Mouse (Mus musculus): Measurements from ENCODE around the gene Lrcol1. TPM values are rescaled to one million over a fixed set of nuclear protein-coding genes. Genes with fewer than 3 reads are reported as not detected.

Lrcol1 gene
- polyA plus RNA-seq, 1 experiment from 2014 or later = not detected

- no peak within 1 kb of the TSS for H3K27ac ChIP-seq (ENCODE audit: low read depth)
- no peak for TF ChIP-seq EP300 (IDR thresholded peaks at IDR 0.05; ENCODE audit: low read depth)
- TF ChIP-seq CTCF (IDR thresholded peaks at IDR 0.05; ENCODE audit: low read depth) = no peak
- peaks cover 10% of the 10 kb centered on the region for H3K4me1 ChIP-seq (ENCODE audit: insufficient read depth)
- ATAC-seq = no peak
- peak within 1 kb of the TSS; percentile 39 for H3K4me3 ChIP-seq (ENCODE audit: low read depth, low read length)
- H3K9ac ChIP-seq (replicated peaks) = no peak within 1 kb of the TSS; the same call in 1 of the 2 replicates
- peak within 1 kb of the TSS; percentile 73 for H3K4me2 ChIP-seq (ENCODE audit: low read depth, low read length)
- 1% methylated on average over 43 of the region's 43 CpGs for WGBS (ENCODE audit: insufficient replicate concordance)
- H3K27me3 ChIP-seq (ENCODE audit: insufficient read depth, low read length) = peaks cover 26% of the 10 kb centered on the region
- peaks cover 3% of the 10 kb centered on the region; the same call in 1 of the 2 replicates for H3K36me3 ChIP-seq (replicated peaks; ENCODE audit: insufficient read depth, low read length)
- no peaks in the 10 kb centered on the region for H3K9me3 ChIP-seq (ENCODE audit: low read length)
- DNase-seq = peak; percentile 54
Observed at GRCm38 (mm10) chr5:110342648-110343284, 1.8 kb upstream of the Lrcol1 start, which contains the start of gene P2rx2. Gene P2rx2 (minus strand): TSS chr5:110343212.

DNA sequence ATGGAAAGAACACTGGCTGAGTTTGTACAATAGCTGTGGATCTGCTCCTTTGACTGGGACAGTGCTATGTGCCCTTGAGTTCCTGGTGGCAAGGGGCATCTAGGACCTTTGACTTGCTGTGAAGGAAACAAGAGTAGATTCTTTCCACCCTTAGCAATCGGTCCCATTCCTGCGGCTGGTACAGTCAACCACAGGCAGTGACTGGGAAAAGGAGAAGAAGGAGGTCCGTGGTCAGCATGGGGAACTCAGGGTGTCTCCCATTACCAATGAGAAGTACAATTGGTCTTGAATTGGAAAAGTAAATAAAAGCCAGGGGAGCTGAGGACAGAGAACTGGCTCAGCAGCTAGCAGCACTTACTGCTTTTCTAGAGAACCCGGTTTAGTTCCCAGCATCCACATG lies 1.0 kb downstream of the Lrcol1 start:
- ATAC-seq (no peak), DNase-seq (no peak)
- no peak overlapping the region for H3K9ac ChIP-seq (replicated peaks)
- TF ChIP-seq CTCF (IDR thresholded peaks at IDR 0.05; ENCODE audit: low read depth) = no peak
- TF ChIP-seq EP300 (IDR thresholded peaks at IDR 0.05; ENCODE audit: low read depth) = no peak
- H3K27me3 ChIP-seq (ENCODE audit: insufficient read depth, low read length) = peaks cover 26% of the 10 kb centered on the region
- H3K4me2 ChIP-seq (ENCODE audit: low read depth, low read length) = no peak overlapping the region
- H3K9me3 ChIP-seq (ENCODE audit: low read length) = no peaks in the 10 kb centered on the region
- 47% methylated on average over 4 of the region's 4 CpGs for whole genome bisulfite sequencing (ENCODE audit: insufficient replicate concordance)
- no peak overlapping the region for H3K4me3 ChIP-seq (ENCODE audit: low read depth, low read length)
- no peaks in the 10 kb centered on the region for H3K36me3 ChIP-seq (replicated peaks; ENCODE audit: insufficient read depth, low read length)
- peaks cover 10% of the 10 kb centered on the region for H3K4me1 ChIP-seq (ENCODE audit: insufficient read depth)
- H3K27ac ChIP-seq (ENCODE audit: low read depth) = no peak overlapping the region

- no peak overlapping the region for H3K9ac ChIP-seq (replicated peaks)
- H3K36me3 ChIP-seq (replicated peaks; ENCODE audit: insufficient read depth, low read length) = no peaks in the 10 kb centered on the region
- no peak for TF ChIP-seq EP300 (IDR thresholded peaks at IDR 0.05; ENCODE audit: low read depth)
- no peak for TF ChIP-seq CTCF (IDR thresholded peaks at IDR 0.05; ENCODE audit: low read depth)
- no peak overlapping the region for H3K27ac ChIP-seq (ENCODE audit: low read depth)
- H3K27me3 ChIP-seq (ENCODE audit: insufficient read depth, low read length) = peaks cover 24% of the 10 kb centered on the region
- no peak overlapping the region for H3K4me2 ChIP-seq (ENCODE audit: low read depth, low read length)
- no peaks in the 10 kb centered on the region for H3K9me3 ChIP-seq (ENCODE audit: low read length)
- DNase-seq = no peak
- 63% methylated on average over 8 of the region's 8 CpGs for WGBS (ENCODE audit: insufficient replicate concordance)
- ATAC-seq = no peak
- no peak overlapping the region for H3K4me3 ChIP-seq (ENCODE audit: low read depth, low read length)
- peaks cover 10% of the 10 kb centered on the region for H3K4me1 ChIP-seq (ENCODE audit: insufficient read depth)
Observed at GRCm38 (mm10) chr5:110347006-110347405, 2.5 kb downstream of the Lrcol1 start.

- Histone ChIP-seq H3K27ac (ENCODE audit: low read depth) (no peak overlapping the region), H3K27me3 (ENCODE audit: insufficient read depth, low read length) (no peaks in the 10 kb centered on the region), H3K9me3 (ENCODE audit: low read length) (no peaks in the 10 kb centered on the region), H3K4me3 (ENCODE audit: low read depth, low read length) (no peak overlapping the region), H3K36me3 (replicated peaks; ENCODE audit: insufficient read depth, low read length) (no peaks in the 10 kb centered on the region), H3K9ac (replicated peaks) (no peak overlapping the region), H3K4me2 (ENCODE audit: low read depth, low read length) (no peak overlapping the region), H3K4me1 (ENCODE audit: insufficient read depth) (no peaks in the 10 kb centered on the region)
- ATAC-seq (peak; percentile 35; the same call in 1 of the 2 replicates), DNase-seq (peak; percentile 43)
- TF ChIP-seq EP300 (IDR thresholded peaks at IDR 0.05; ENCODE audit: low read depth) = no peak
- peak; percentile 59 for TF ChIP-seq CTCF (IDR thresholded peaks at IDR 0.05; ENCODE audit: low read depth)
- 16% methylated on average over 7 of the region's 7 CpGs for WGBS (ENCODE audit: insufficient replicate concordance)
Observed at GRCm38 (mm10) chr5:110354716-110355115, 10.2 kb downstream of the Lrcol1 start.

GRCm38 (mm10) chr5:110357531-110358179 lies 13.1 kb downstream of the Lrcol1 start:
- Histone ChIP-seq H3K4me1 (ENCODE audit: insufficient read depth) (no peaks in the 10 kb centered on the region), H3K4me2 (ENCODE audit: low read depth, low read length) (no peak overlapping the region), H3K27me3 (ENCODE audit: insufficient read depth, low read length) (no peaks in the 10 kb centered on the region), H3K36me3 (replicated peaks; ENCODE audit: insufficient read depth, low read length) (no peaks in the 10 kb centered on the region), H3K4me3 (ENCODE audit: low read depth, low read length) (no peak overlapping the region), H3K9ac (replicated peaks) (no peak overlapping the region), H3K9me3 (ENCODE audit: low read length) (no peaks in the 10 kb centered on the region), H3K27ac (ENCODE audit: low read depth) (no peak overlapping the region)
- peak; percentile 85 for DNase-seq
- ATAC-seq = peak; percentile 67
- WGBS (ENCODE audit: insufficient replicate concordance) = 42% methylated on average over 9 of the region's 9 CpGs
- TF ChIP-seq CTCF (IDR thresholded peaks at IDR 0.05; ENCODE audit: low read depth) (peak; percentile 93), EP300 (IDR thresholded peaks at IDR 0.05; ENCODE audit: low read depth) (no peak)

- ATAC-seq (no peak), DNase-seq (no peak)
- Histone ChIP-seq H3K4me1 (ENCODE audit: insufficient read depth) (peaks cover 5% of the 10 kb centered on the region; the same call in 1 of the 2 replicates), H3K27me3 (ENCODE audit: insufficient read depth, low read length) (no peaks in the 10 kb centered on the region), H3K4me3 (ENCODE audit: low read depth, low read length) (no peak overlapping the region), H3K4me2 (ENCODE audit: low read depth, low read length) (no peak overlapping the region), H3K9me3 (ENCODE audit: low read length) (no peaks in the 10 kb centered on the region), H3K9ac (replicated peaks) (no peak overlapping the region), H3K36me3 (replicated peaks; ENCODE audit: insufficient read depth, low read length) (no peaks in the 10 kb centered on the region), H3K27ac (ENCODE audit: low read depth) (no peak overlapping the region)
- 80% methylated on average over 6 of the region's 6 CpGs for WGBS (ENCODE audit: insufficient replicate concordance)
- TF ChIP-seq EP300 (IDR thresholded peaks at IDR 0.05; ENCODE audit: low read depth) = no peak
- TF ChIP-seq CTCF (IDR thresholded peaks at IDR 0.05; ENCODE audit: low read depth) = no peak
Observed at GRCm38 (mm10) chr5:110361465-110361864, 16.9 kb downstream of the Lrcol1 start.

Measured in liver, postnatal 0 days (tissue).